Mouse (Mus musculus): Measurements from ENCODE around the gene Rasgrp3. TPM values are rescaled to one million over a fixed set of nuclear protein-coding genes. Genes with fewer than 3 reads are reported as not detected.

Gene Rasgrp3
- polyA plus RNA-seq, 1 experiment from 2014 or later: 16.5 TPM

Other genes starting within 250 kb of the Rasgrp3 start
- gene Fam98a, start 116.0 kb downstream of the Rasgrp3 start, polyA plus RNA-seq (2014; fragmentation: Nextera tagmentation; extraction: Ambion mirVana): 10.0 and 10.8 TPM in 2 replicates

Data from stomach, embryonic 14.5 days (tissue).